Mouse (Mus musculus) erythroblast, embryonic 14.5 days (primary cell): Measurements from ENCODE around the gene Traf3ip1. TPM values are rescaled to one million over a fixed set of nuclear protein-coding genes. Genes with fewer than 3 reads are reported as not detected.

Source experiments
- H3K27me3 ChIP-seq: 2 replicates; pipeline ENCODE4 v1.6.1; 2012; ENCODE audit warnings: inconsistent platforms; ENCODE audit not compliant: control insufficient read depth
- H3K36me3 ChIP-seq: 2 replicates; pipeline ENCODE4 v1.6.1; 2012; ENCODE audit warnings: mild to moderate bottlenecking, inconsistent platforms; ENCODE audit not compliant: control insufficient read depth
- H3K4me1 ChIP-seq: 2 replicates; pipeline ENCODE4 v1.6.1; 2012; ENCODE audit warnings: inconsistent platforms; ENCODE audit not compliant: control insufficient read depth
- H3K4me3 ChIP-seq: replicated peaks from 2 replicates; pipeline ENCODE3; 2012; ENCODE audit warnings: moderate library complexity, mild to moderate bottlenecking, inconsistent platforms
- H3K9me3 ChIP-seq: 2 replicates; pipeline ENCODE4 v1.6.1; 2012; ENCODE audit warnings: low read length, inconsistent platforms, mixed read lengths; ENCODE audit not compliant: control insufficient read depth
- GATA1 ChIP-seq: IDR thresholded peaks from 2 replicates; pipeline ENCODE4 v1.6.1; 2012; ENCODE audit warnings: low read length, inconsistent platforms, mixed read lengths
- TAL1 ChIP-seq: IDR thresholded peaks from 3 replicates; pipeline ENCODE4 v1.6.1; 2012; ENCODE audit warnings: low read length, inconsistent platforms, mixed read lengths
- polyA plus RNA-seq: library from polyadenylated mRNA; stranded (reverse); fragments of >175 nt; gene quantifications from 2 replicates; pipeline ENCODE4 v1.2.3, GENCODE M21; 2012

Gene Traf3ip1
- polyA plus RNA-seq, 1 experiment: 0.45 TPM

GRCm38 (mm10) chr1:91577883-91578517, 83.6 kb downstream of the Traf3ip1 start:
- TF ChIP-seq TAL1 (no peak), GATA1 (no peak)
- Histone ChIP-seq H3K27me3 (peaks cover 4% of the 10 kb centered on the region; the same call in 1 of the 2 replicates), H3K9me3 (no peaks in the 10 kb centered on the region), H3K4me3 (no peak overlapping the region), H3K36me3 (no peaks in the 10 kb centered on the region), H3K4me1 (peaks cover 15% of the 10 kb centered on the region)

Other genes with a start within 250 kb of the Traf3ip1 start
- 3.7 and 3.8 TPM in 2 replicates for gene Ube2f, start 244.3 kb upstream of the Traf3ip1 start, polyA plus RNA-seq
- gene Scly, start 196.3 kb upstream of the Traf3ip1 start, polyA plus RNA-seq: 2.6 and 3.3 TPM in 2 replicates
- gene Espnl, start 172.6 kb upstream of the Traf3ip1 start, polyA plus RNA-seq: 0.01 TPM in 1 of 2 replicates, not detected in the other
- not detected in 2 replicates for gene Klhl30, start 143.6 kb upstream of the Traf3ip1 start, polyA plus RNA-seq
- gene Erfe, start 128.2 kb upstream of the Traf3ip1 start, polyA plus RNA-seq: 2.2 and 2.4 TPM in 2 replicates
- gene Ilkap, start 95.8 kb upstream of the Traf3ip1 start, polyA plus RNA-seq: 5.3 and 6.5 TPM in 2 replicates
- gene Hes6, start 80.6 kb upstream of the Traf3ip1 start, polyA plus RNA-seq: 0.80 and 1.3 TPM in 2 replicates
- 0.04 and 0.05 TPM in 2 replicates for gene Per2, start 35.3 kb upstream of the Traf3ip1 start, polyA plus RNA-seq
- gene Asb1, start 45.9 kb downstream of the Traf3ip1 start, polyA plus RNA-seq: 0.63 and 3.0 TPM in 2 replicates